Mouse (Mus musculus): Measurements from ENCODE around the gene Olfml3. TPM values are rescaled to one million over a fixed set of nuclear protein-coding genes. Genes with fewer than 3 reads are reported as not detected.
A peak's percentile ranks its signal among the peaks of the same experiment; 100 is the strongest.

The Olfml3 gene
- total and polyA plus RNA-seq, 2 experiments from 2014 or later: 10.1 to 10.8 TPM

DNA sequence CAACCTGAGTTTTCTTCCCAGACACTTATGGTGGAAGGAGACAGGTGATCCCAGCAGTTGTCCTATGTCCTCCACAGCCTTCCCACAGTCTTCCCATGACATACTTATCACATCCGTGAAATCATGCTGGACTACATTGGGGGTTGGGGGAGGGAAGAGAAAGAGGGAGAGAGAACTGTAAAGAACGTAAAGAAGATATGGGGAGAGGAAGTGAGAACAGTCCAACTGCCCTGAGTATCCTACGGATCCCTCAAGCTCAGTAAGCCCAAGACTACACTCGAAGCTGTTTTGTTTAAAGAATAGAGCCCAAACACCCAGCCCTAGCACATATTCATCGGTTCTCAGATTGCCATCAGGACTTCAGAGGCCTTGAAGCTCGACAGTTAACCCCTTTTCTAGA, 40.9 kb upstream of the Olfml3 start:
- Histone ChIP-seq H3K9ac (replicated peaks; ENCODE audit: low read length) (no peak overlapping the region), H3K27ac (no peak overlapping the region), H3K27me3 (ENCODE audit: insufficient read depth, low read length) (no peaks in the 10 kb centered on the region), H3K36me3 (ENCODE audit: insufficient read depth, low read length) (0 out of 2 replicates have a peak, but pooled peaks cover 3% of the 10 kb centered on the region), H3K9me3 (ENCODE audit: low read length) (no peaks in the 10 kb centered on the region), H3K4me3 (ENCODE audit: low read length) (no peak overlapping the region), H3K4me1 (ENCODE audit: insufficient read depth, low read length) (no peaks in the 10 kb centered on the region), H3K4me2 (ENCODE audit: low read depth, low read length) (no peak overlapping the region)
- no peak for ATAC-seq
- 86% methylated on average over 6 of the region's 6 CpGs for WGBS
- no peak for TF ChIP-seq CTCF (IDR thresholded peaks at IDR 0.05; ENCODE audit: low read depth)
- no peak for DNase-seq (ENCODE audit: low spot score)

DNA sequence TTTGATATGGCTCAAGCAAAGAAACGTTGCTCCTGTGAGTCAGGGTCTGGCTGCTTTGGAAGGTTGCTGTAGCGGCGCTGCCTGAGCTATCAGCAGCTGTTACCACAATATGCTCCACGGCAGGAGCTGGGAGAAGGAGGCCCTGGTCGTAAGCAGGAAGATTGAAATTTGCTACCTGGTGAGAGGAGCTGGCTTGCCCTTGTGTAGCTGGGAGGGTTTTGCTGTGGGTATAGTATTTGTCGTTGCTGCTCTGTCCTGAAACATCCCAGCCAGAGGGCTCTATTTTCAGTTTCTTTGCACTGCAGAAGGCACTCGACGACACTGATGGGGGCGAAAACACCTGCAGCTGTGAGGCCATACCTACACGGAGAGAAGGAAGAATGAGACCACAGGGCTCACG, 40.1 kb upstream of the Olfml3 start:
- no peaks in the 10 kb centered on the region for H3K9me3 ChIP-seq (ENCODE audit: low read length)
- no peak overlapping the region for H3K4me2 ChIP-seq (ENCODE audit: low read depth, low read length)
- H3K4me1 ChIP-seq (ENCODE audit: insufficient read depth, low read length): no peaks in the 10 kb centered on the region
- no peaks in the 10 kb centered on the region for H3K27me3 ChIP-seq (ENCODE audit: insufficient read depth, low read length)
- H3K4me3 ChIP-seq (ENCODE audit: low read length): no peak overlapping the region
- no peak for TF ChIP-seq CTCF (IDR thresholded peaks at IDR 0.05; ENCODE audit: low read depth)
- WGBS: 82% methylated on average over 11 of the region's 11 CpGs
- no peak for ATAC-seq
- no peak overlapping the region for H3K27ac ChIP-seq
- H3K9ac ChIP-seq (replicated peaks; ENCODE audit: low read length): no peak overlapping the region
- H3K36me3 ChIP-seq (ENCODE audit: insufficient read depth, low read length): 0 out of 2 replicates have a peak, but pooled peaks cover 3% of the 10 kb centered on the region
- no peak for DNase-seq (ENCODE audit: low spot score)

DNA sequence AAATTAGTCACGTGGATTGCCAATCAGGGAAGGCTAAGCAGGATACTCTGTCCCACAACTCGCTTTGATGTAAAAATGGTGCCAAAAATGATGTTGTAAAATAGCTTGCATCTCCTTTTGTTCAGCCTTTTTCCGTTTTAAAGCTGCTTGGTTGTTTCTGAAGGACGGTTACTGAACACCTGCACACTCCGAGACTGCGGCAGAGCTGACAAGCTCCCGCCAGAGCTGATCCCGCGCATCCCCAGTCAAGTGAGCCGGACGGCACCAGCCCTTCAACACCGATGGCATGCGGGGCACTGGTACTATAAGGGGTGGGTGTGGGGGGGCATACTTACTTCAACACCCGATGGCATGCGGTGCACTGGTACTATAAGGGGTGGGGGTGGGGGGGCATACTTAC, 36.2 kb upstream of the Olfml3 start:
- no peak for TF ChIP-seq CTCF (IDR thresholded peaks at IDR 0.05; ENCODE audit: low read depth)
- H3K9me3 ChIP-seq (ENCODE audit: low read length): no peaks in the 10 kb centered on the region
- WGBS: 82% methylated on average over 15 of the region's 15 CpGs
- ATAC-seq (no peak), DNase-seq (ENCODE audit: low spot score) (no peak)
- H3K4me3 ChIP-seq (ENCODE audit: low read length): no peak overlapping the region
- 0 out of 2 replicates have a peak, but pooled peaks cover 3% of the 10 kb centered on the region for H3K36me3 ChIP-seq (ENCODE audit: insufficient read depth, low read length)
- no peak overlapping the region for H3K27ac ChIP-seq
- no peaks in the 10 kb centered on the region for H3K27me3 ChIP-seq (ENCODE audit: insufficient read depth, low read length)
- no peak overlapping the region for H3K9ac ChIP-seq (replicated peaks; ENCODE audit: low read length)
- no peak overlapping the region for H3K4me2 ChIP-seq (ENCODE audit: low read depth, low read length)
- H3K4me1 ChIP-seq (ENCODE audit: insufficient read depth, low read length): 0 out of 2 replicates have a peak, but pooled peaks cover 4% of the 10 kb centered on the region

DNA sequence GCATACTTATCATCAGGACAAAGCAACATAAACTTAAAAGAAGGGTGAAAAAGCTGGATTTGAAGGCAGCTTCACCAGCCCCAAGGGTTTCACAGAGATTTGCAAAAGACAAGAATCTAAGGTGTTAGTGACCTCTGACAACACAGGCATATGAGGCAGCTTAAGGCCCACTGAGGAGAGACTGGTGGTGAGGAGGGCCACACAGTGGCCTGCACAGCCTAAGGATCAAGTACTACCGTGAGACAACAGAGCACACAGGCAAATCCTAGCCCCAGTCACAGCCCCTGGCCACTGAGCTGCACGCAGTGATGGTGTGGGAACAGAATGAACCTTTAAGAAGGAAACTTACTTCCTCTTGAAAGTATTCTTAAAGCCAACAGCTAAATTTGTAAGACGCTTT, 35.7 kb upstream of the Olfml3 start:
- H3K36me3 ChIP-seq (ENCODE audit: insufficient read depth, low read length): peaks cover 3% of the 10 kb centered on the region; the same call in 1 of the 2 replicates
- 0 out of 2 replicates have a peak overlapping the region, but pooled peaks have one; percentile 37 for H3K27ac ChIP-seq
- no peak for DNase-seq (ENCODE audit: low spot score)
- ATAC-seq: no peak
- H3K4me1 ChIP-seq (ENCODE audit: insufficient read depth, low read length): 0 out of 2 replicates have a peak, but pooled peaks cover 4% of the 10 kb centered on the region
- no peak overlapping the region for H3K4me3 ChIP-seq (ENCODE audit: low read length)
- TF ChIP-seq CTCF (IDR thresholded peaks at IDR 0.05; ENCODE audit: low read depth): no peak
- no peak overlapping the region for H3K4me2 ChIP-seq (ENCODE audit: low read depth, low read length)
- no peaks in the 10 kb centered on the region for H3K9me3 ChIP-seq (ENCODE audit: low read length)
- WGBS: 76% methylated on average over 3 of the region's 3 CpGs
- no peaks in the 10 kb centered on the region for H3K27me3 ChIP-seq (ENCODE audit: insufficient read depth, low read length)
- no peak overlapping the region for H3K9ac ChIP-seq (replicated peaks; ENCODE audit: low read length)

DNA sequence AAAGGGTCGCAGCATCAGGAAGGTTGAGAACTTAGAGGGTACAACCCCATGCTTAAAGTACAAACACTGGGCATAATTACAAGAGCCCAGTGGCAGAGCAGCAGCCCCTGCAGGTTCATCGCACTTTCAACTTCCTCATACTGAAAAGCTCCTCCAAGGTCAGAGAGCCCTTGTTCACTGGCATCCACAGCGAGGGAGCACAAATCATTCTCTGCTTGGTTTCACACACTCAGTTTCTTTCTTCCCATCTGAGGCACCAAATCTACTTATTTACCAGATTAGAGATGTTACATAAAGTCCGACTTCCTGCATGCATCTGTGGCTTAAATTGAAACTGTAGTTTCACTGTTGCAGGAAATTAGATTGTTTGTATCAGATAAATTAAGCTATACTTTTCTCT, 35.0 kb upstream of the Olfml3 start:
- no peak overlapping the region for H3K9ac ChIP-seq (replicated peaks; ENCODE audit: low read length)
- H3K27me3 ChIP-seq (ENCODE audit: insufficient read depth, low read length): no peaks in the 10 kb centered on the region
- H3K4me3 ChIP-seq (ENCODE audit: low read length): no peak overlapping the region
- ATAC-seq: no peak
- H3K4me2 ChIP-seq (ENCODE audit: low read depth, low read length): no peak overlapping the region
- no peak overlapping the region for H3K27ac ChIP-seq
- H3K4me1 ChIP-seq (ENCODE audit: insufficient read depth, low read length): 0 out of 2 replicates have a peak, but pooled peaks cover 4% of the 10 kb centered on the region
- peaks cover 3% of the 10 kb centered on the region; the same call in 1 of the 2 replicates for H3K36me3 ChIP-seq (ENCODE audit: insufficient read depth, low read length)
- no peaks in the 10 kb centered on the region for H3K9me3 ChIP-seq (ENCODE audit: low read length)
- DNase-seq (ENCODE audit: low spot score): no peak
- no peak for TF ChIP-seq CTCF (IDR thresholded peaks at IDR 0.05; ENCODE audit: low read depth)
- WGBS: 66% methylated on average over 4 of the region's 4 CpGs

DNA sequence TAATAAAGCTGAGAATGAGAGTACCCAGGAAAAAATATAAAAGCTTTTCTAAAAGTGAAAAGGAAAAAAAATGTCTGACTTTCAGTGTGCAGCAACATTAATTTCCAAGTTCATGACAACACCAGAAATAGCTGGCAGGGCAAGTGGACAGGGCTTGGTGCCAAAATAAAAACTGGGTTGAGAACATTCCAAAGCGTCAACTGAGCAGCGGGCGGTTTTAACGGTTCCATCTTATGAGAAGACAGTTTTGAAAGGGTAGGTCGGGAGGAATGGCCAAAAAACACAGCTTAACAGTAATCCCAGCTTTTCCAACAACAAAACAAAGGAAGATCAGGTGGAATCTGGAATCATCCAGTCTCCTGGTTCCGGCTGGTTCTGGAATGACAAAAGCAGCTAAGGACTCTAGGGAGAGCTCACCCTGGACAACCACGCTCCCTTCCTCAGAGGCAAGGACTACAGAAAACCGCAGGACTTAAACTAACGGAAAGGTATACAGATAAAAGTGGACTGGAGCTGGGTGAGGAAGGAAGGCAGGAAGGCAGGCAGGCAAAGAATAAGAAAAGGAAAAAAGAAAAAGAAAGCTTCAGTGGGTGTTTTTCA, 33.8 kb upstream of the Olfml3 start:
- no peaks in the 10 kb centered on the region for H3K27me3 ChIP-seq (ENCODE audit: insufficient read depth, low read length)
- H3K9ac ChIP-seq (replicated peaks; ENCODE audit: low read length): no peak overlapping the region
- H3K36me3 ChIP-seq (ENCODE audit: insufficient read depth, low read length): peaks cover 6% of the 10 kb centered on the region; the same call in 1 of the 2 replicates
- H3K4me1 ChIP-seq (ENCODE audit: insufficient read depth, low read length): 0 out of 2 replicates have a peak, but pooled peaks cover 4% of the 10 kb centered on the region
- H3K27ac ChIP-seq: peak overlapping the region; percentile 54; the same call in 1 of the 2 replicates
- WGBS: 49% methylated on average over 9 of the region's 9 CpGs
- H3K9me3 ChIP-seq (ENCODE audit: low read length): no peaks in the 10 kb centered on the region
- H3K4me2 ChIP-seq (ENCODE audit: low read depth, low read length): no peak overlapping the region
- ATAC-seq (peak; percentile 47; the same call in 1 of the 2 replicates), DNase-seq (ENCODE audit: low spot score) (peak; percentile 59)
- no peak overlapping the region for H3K4me3 ChIP-seq (ENCODE audit: low read length)
- no peak for TF ChIP-seq CTCF (IDR thresholded peaks at IDR 0.05; ENCODE audit: low read depth)

DNA sequence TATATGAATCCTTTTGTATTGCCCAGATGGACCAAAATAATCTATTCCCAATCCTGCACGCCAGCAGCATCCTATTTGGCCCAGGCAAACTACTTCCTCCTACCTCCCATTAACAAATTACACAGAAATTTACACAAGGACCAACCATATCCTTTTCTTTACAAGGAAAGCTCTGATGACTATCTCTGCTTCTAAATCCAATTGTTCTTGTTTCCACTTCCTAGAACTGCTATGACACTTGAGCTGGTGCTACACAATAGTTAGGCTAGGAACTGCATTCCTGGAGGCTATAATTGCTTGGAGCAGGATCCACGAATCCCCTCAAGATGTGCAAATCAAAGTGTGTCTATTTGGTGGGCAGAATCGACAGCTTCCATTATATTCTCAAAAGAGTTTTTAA, 29.0 kb upstream of the Olfml3 start:
- no peak overlapping the region for H3K4me2 ChIP-seq (ENCODE audit: low read depth, low read length)
- 0 out of 2 replicates have a peak, but pooled peaks cover 2% of the 10 kb centered on the region for H3K4me1 ChIP-seq (ENCODE audit: insufficient read depth, low read length)
- no peaks in the 10 kb centered on the region for H3K27me3 ChIP-seq (ENCODE audit: insufficient read depth, low read length)
- TF ChIP-seq CTCF (IDR thresholded peaks at IDR 0.05; ENCODE audit: low read depth): no peak
- H3K4me3 ChIP-seq (ENCODE audit: low read length): no peak overlapping the region
- DNase-seq (ENCODE audit: low spot score): no peak
- H3K27ac ChIP-seq: no peak overlapping the region
- H3K9ac ChIP-seq (replicated peaks; ENCODE audit: low read length): no peak overlapping the region
- 67% methylated on average over 3 of the region's 3 CpGs for WGBS
- no peak for ATAC-seq
- H3K9me3 ChIP-seq (ENCODE audit: low read length): no peaks in the 10 kb centered on the region
- H3K36me3 ChIP-seq (ENCODE audit: insufficient read depth, low read length): peaks cover 17% of the 10 kb centered on the region

All from hindbrain, postnatal 0 days (tissue).